Mouse (Mus musculus) kidney, adult 2 months (tissue): ENCODE measurements around the gene Lhfpl3.

Source experiments
- CTCF ChIP-seq: fragments of 200-500 bp; conservative IDR thresholded peaks from 2 replicates; pipeline ENCODE4 v1.5.1; 2011; ENCODE audit warnings: low read depth, mild to moderate bottlenecking, control low read depth, low read length, moderate library complexity, mixed read lengths; ENCODE audit not compliant: insufficient read depth, insufficient read length
- POLR2A ChIP-seq: fragments of 200-500 bp; IDR thresholded peaks from one replicate; pipeline ENCODE4 v1.6.1; 2011; ENCODE audit warnings: low read depth, low read length, control low read depth

GRCm38 (mm10) chr5:23273309-23273708 lies 527.5 kb downstream of the Lhfpl3 start:
- no peak for TF ChIP-seq CTCF
- TF ChIP-seq POLR2A = no peak
